Mouse (Mus musculus): ENCODE data around the gene P4ha3.

P4ha3 gene

DNA sequence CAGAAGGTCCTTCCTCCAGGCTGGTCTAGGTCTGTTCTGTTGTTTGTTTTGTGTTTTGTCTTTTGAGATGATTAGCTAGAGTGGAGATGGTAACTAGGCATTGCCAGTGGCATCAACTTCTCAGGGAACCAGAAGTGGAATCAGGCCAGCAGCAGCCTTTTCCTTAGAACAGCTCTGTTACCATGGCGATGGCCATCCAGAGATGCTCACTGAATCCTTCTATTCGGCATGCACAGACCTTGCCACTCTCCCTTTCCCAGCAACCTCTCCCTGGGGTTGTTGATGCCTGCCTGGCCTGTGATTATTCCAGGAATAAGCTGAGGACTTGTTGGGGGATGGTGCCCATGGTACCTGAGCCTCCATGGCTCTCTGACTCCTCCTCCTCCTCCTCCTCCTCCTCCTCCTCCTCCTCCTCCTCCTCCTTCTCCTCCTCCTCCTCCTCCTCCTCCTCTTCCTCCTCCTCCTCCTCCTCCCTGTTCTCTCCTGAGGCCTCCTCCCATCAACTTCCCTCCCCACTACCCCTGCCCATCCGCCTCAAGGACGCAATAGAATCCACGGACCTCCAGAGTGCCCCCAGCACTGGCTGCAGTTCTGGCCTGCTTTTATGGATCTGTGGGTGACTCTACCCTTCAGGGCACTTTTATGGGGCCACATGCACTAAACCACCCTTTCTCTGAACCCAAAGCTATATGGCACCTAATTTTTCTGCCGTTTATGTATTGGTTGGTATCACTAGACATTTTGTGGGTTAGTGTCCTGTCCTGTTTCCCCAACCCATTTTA, 22.7 kb downstream of the P4ha3 start:
- no peak for DNase-seq (ENCODE audit: low spot score)

DNA sequence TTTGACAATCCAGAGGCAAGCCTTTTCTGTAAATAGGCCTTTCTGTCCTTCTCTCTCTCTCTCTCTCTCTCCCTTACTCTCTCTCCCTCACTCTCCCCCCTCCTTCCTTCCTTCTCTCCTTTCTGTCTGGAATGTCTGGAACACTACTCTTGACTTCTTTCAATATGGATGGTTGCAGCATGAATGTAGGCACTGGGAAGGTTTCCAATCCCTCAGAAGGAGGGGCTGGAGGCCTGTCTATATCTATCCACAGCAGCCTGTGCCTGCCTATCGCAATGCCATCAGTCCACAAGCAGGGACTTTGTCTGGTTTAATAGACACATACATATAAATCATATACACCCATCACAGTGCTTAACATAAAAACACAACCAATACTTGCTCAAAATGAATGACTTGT, 23.9 kb downstream of the P4ha3 start:
- DNase-seq (ENCODE audit: low spot score) = no peak

DNA sequence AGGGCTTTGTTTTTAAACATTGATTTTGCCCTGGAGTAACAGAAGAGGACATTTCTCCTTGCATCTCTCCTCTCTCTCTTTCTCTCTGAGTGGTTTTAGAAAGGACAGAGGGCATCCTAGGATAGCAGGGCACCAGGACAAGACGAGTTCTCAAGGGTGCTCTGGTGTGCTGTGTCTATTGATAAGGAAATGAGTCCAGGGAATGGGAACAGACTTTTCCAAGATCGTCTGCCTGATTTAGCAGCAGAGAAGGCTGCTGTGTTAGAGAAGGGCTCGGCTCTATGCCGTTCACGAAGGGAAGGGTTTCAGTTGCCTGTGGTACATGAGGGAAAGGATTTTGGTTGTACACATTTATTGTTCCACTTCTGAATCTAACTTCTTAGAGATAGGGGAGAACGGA, 24.4 kb downstream of the P4ha3 start:
- no peak for DNase-seq (ENCODE audit: low spot score)

DNA sequence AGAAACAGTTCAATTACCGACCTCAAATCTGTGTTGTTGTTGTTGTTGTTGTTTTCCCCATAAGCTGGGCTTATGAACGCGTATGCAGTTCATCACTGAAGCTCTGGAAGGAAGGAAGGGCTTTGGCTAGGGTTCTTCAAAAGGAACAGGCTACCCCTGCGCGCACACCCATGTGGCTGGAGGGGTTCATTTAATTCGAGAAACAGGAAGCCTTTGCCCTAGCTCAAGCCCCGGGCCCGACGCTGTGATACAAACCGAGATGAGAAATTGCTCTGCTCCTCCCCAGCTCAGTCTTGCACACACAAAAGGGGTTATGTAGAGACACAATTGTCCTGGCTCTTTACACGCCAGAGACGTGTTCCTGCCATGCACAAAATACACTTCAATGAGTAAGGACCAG, 25.0 kb downstream of the P4ha3 start:
- no peak for DNase-seq (ENCODE audit: low spot score)

DNA sequence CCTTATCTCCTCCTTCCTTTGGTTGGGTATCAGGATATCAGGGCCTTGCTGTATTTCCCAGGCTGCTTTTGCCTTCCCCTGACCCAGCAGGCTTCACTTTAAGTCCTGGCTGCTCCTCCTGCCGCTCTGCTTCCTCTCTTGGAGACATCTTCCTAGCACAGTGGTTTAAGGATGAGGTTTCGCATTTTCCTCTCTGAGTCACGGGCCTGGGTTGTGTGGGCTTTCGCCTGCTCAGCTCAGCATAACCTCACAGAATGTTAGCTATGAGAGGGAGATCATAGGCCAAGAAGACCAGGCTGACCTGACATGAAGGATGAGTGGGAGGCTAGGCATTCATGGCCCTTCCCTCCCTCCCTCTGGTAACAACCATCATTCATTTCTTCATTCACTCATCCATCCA, 27.4 kb downstream of the P4ha3 start:
- no peak for DNase-seq (ENCODE audit: low spot score)

DNA sequence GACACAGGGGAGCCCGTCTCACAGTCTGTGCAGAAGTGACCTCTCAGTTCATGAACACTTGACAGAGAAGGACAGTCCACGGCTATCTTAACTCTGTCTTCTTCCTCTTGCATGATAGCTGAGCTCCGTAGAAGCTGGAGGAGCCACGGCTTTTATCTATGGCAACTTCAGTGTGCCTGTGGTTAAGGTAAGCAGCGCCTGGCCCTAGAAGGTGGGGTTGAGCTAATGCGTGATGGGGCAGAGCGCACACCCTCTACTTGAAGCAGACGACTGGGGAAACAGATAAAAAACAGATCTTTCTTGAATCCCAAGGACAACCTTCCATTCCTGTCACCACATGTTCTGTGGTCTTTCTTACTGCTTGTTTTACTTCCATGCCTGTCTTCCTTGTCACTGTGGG, 31.6 kb downstream of the P4ha3 start:
- DNase-seq (ENCODE audit: low spot score) = no peak

DNA sequence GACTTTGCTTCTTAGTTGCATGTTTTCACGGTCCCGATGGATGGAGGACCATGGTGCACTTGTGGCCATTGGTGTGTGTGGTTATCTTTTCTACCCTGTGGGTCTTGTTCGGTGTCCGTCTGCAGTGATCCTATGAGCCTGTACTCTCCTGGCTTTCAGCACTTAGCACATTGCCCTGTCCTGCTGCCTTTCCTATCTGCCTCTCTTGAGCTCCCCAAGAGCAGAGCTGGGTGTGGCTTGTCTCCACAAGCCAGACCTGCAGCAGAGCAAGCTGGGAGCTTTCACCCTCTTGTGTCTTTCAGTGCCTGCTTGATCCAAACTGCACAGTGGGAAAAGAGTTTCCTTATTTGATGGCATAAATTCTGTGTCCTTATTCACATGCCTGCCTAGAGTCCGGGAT, 32.2 kb downstream of the P4ha3 start:
- DNase-seq (ENCODE audit: low spot score) = no peak

DNA sequence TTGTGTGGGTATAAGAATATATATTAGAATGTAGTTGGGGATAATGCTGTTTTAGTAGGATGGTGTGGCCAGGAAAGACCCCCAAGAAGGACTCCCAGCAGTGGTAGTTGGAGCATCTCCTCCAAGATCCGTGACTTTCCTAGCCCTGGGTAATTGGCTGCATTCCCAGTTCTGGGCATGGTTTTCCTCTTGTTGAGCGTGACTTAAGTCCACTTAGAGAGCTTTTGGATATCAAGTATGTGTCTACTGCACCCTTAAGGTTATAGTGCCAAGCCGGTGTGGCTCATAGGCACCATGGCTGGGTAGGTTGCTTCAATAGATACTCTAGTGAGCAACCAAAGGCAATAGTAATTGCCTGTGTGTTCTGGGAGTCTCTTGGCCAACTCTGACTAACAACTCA, 38.4 kb downstream of the P4ha3 start:
- no peak for DNase-seq (ENCODE audit: low spot score)

DNA sequence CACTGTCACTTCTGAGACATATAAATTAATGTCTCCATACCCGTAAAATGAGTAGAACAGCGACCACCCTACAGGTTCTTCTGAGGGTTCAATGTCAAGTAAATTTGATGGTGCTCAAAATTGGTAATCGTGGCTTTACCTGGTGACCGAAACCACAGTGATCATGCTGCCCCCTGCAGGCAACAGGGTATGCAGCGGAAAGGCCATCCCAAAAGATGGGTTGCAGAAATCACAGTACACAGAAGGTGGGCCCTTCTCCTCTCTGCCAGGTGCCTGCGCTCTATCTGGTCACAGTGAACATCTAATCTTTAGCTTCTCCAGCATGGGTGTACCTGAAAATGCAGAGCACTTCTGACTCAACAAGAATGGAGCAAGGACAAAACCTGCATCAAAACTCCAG, 40.2 kb downstream of the P4ha3 start:
- peak; percentile 78 for DNase-seq (ENCODE audit: low spot score)

DNA sequence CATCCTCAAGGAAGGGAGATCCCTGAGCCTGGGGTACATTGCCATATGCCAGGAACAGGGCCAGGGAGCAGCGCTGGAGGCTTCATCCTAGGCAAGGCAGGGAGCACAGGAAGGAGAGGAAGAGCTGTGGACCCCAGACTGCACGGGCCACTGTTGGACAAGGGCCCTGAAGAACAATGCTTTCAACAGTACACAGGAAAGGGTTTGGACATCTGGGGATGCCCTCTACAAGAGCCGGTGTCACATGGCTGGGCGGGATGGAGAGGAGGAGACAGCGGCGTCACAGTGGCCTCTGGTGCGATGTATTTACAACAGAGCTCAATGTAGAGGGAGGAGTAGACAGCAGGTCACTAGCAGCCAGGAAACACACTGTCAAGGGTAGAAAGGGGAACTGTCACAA, 42.2 kb downstream of the P4ha3 start:
- no peak for DNase-seq (ENCODE audit: low spot score)

DNA sequence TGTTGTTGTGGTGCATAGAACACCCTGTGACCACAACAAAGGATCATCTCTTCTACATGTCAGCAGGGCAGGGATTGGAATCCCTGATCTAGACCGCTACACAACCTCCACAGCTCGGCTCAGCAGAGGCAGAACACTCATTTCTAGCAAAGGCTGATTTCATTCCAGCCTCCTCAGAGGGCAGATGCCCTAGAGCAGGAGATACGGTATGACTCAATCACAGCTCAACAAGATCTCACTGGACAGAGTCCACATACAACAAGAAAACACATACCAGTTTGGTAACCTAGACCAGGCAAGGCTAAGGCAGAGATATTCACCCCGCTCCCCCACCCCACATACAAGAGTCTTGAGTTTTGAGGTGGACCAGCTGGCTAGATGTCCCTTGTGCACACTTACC, 43.3 kb downstream of the P4ha3 start:
- DNase-seq (ENCODE audit: low spot score) = no peak

DNA sequence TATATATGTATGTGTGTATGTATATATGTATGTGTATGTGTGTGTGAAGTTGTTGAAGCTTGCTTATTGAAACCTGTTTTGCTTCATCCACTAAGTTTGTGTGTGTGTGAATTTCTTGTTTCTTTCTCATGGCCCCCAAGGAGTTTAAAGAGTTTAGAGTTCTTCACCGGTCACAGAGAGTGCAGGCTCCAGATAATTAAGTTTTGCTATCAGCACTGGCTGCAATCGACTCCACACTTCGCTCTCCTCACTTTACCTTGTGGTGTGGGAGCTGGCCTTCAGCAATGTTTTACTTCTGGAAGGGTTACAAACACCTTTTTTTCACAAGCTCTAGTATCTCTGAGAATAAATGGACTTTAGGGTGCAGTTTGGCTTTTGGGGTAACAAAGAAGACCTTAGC, 45.9 kb downstream of the P4ha3 start:
- DNase-seq (ENCODE audit: low spot score) = no peak

DNA sequence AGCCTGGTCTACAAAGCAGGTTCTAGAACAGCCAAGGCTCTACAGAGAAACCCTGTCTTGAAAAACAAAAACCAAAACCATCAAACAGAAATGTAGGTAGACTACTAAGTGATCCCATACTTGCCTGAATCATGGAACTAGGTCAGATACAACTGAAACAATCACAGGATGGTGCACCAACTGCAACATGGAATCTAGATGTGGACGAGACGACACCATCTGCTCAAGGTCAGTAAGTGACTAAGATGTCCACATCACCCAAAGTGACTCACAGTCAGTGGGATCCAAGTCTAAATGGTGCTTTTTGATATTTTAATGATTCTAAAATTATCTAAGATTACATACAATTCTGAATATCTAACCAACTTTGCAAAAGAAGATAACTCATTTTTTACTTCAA, 50.6 kb downstream of the P4ha3 start:
- DNase-seq (ENCODE audit: low spot score) = no peak

DNA sequence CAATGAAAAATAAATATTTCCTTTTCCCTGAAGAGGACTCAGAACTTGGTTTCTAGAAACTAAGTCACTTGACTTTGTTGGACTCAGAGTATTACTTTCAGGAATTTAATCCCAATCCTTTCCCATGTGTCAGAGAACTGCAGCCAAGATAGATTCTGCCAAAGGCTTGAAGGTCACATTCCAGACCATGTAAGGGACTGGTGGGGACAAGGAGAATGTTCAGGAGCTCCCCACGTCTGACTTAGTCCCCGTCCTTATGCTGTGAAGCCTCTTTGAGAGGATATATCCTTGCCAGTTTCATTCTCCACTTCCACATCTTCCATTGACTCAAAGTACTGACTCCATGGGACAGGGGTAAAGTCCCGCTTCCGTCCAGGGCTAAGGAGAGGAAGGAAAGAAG, 69.7 kb downstream of the P4ha3 start:
- no peak for DNase-seq (ENCODE audit: low spot score)

DNA sequence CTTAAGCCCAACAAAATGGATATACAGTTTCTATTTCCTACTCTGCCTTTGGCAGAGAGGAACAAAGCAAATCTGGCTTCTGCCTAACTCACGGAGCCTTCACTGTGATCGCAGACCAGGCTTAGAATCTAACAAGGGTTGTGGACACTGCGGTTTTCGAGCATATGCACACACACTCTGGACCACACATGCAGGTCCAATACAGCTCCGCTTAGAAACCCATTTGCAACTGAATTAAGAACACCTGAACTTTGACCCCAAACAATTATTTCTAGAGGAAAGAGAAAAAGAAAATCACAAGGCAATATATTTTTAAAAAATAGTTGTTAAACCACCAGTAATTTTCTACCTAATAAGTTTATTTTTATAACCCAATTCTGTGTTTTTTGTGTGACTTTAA, 71.0 kb downstream of the P4ha3 start:
- no peak for DNase-seq (ENCODE audit: low spot score)

DNA sequence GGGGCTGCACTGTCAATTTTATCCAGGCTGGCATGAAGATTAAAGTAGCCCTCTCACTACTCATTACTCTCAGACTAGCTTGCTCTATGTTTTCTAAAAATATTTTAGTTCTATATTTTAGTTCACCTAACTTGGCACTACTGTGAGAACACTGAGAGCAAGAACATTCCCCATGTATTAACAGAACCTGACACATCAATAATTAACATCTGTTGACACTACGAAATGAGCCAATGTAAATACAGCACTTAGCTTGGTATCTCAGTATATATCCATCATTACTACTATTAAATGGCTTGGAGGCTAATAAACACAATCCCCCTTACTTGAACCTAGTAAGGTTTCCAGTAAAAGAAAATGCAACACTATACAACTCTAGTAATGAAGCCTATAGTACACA, 71.4 kb downstream of the P4ha3 start:
- no peak for DNase-seq (ENCODE audit: low spot score)

DNA sequence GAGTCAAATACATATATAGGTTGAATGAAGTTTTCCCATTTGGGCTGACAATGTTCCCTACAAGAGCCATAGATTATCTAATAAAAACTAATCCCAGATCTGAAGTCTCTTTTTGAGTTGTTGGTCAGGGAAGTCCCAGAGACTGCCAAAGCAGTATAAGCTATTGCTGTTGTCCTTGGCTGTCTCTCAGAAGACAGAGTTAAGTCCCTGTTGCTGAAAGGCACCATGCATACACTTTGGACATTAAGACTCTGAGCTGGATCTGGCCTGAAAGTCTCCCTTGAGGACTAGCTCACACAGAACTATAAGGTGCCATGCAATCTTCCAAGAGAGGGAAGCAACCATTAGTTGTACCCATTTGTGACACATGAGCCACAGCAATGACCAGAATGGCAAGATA, 72.5 kb downstream of the P4ha3 start:
- no peak for DNase-seq (ENCODE audit: low spot score)

DNA sequence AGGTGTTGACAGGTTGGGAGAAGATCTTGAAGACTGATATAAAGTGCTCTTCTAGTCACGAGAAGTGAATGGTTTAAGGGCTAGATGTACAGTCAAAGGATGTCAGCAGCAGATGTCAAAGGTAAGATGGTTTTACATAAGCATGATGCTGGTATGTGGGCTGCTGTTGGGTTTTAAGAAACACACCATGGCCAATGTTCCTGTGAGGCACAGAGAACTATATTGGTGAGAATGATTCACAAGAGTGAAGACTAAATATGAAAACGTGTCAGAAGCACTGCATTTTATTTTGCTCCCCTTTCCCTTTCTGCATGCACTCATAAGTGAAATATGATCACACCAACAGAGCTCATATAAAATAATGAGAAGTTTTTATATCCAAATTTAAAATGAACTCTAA, 77.8 kb downstream of the P4ha3 start:
- no peak for DNase-seq (ENCODE audit: low spot score)

DNA sequence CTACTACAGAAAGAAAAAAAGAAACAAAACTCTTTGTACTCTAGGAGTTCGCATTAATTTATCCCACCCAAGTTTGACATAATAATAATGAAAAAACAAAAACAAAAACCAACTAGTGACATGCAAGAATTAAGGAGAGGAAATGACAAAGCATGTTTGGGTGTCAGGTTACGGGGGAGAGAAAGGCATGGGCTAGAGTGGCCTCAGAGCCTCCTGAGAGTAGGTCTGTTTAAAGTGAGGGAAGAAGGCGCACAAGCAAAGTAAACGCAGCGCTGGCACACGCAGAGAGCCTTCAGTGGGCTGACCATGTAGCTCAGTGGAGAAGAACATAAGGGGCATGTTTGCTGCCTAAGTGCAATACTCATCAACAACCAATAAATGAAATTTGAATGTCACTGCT, 79.6 kb downstream of the P4ha3 start:
- no peak for DNase-seq (ENCODE audit: low spot score)
